Mouse (Mus musculus) megakaryocyte, embryonic 14.5 days (primary cell): Measurements from ENCODE around the gene Mthfd1l. TPM values are rescaled to one million over a fixed set of nuclear protein-coding genes. Genes with fewer than 3 reads are reported as not detected.

Experiments
- H3K27me3 ChIP-seq: replicated peaks from 2 replicates; pipeline ENCODE3; 2012; ENCODE audit warnings: inconsistent platforms
- H3K36me3 ChIP-seq: replicated peaks from 2 replicates; pipeline ENCODE3; 2012; ENCODE audit warnings: low read length, inconsistent platforms, mixed read lengths
- H3K4me1 ChIP-seq: 2 replicates; pipeline ENCODE4 v1.6.1; 2012; ENCODE audit warnings: inconsistent platforms
- H3K4me3 ChIP-seq: replicated peaks from 2 replicates; pipeline ENCODE3; 2012; ENCODE audit warnings: moderate library complexity, mild to moderate bottlenecking, inconsistent platforms
- H3K9me3 ChIP-seq: 2 replicates; pipeline ENCODE4 v1.6.1; 2012; ENCODE audit warnings: inconsistent platforms
- FLI1 ChIP-seq: IDR thresholded peaks from 2 replicates; pipeline ENCODE4 v1.6.1; 2012; ENCODE audit warnings: low read length, inconsistent platforms, mixed read lengths
- GATA1 ChIP-seq: IDR thresholded peaks from 3 replicates; pipeline ENCODE4 v1.6.1; 2012; ENCODE audit warnings: mixed read lengths, low read length, inconsistent platforms, borderline replicate concordance
- polyA plus RNA-seq: library from polyadenylated mRNA; stranded (reverse); fragments of >175 nt; gene quantifications from 2 replicates; pipeline ENCODE4 v1.2.3, GENCODE M21; 2012; ENCODE audit warnings: low replicate concordance; ENCODE audit not compliant: insufficient read depth

Gene Mthfd1l
- polyA plus RNA-seq, 1 experiment = 11.9 TPM

DNA sequence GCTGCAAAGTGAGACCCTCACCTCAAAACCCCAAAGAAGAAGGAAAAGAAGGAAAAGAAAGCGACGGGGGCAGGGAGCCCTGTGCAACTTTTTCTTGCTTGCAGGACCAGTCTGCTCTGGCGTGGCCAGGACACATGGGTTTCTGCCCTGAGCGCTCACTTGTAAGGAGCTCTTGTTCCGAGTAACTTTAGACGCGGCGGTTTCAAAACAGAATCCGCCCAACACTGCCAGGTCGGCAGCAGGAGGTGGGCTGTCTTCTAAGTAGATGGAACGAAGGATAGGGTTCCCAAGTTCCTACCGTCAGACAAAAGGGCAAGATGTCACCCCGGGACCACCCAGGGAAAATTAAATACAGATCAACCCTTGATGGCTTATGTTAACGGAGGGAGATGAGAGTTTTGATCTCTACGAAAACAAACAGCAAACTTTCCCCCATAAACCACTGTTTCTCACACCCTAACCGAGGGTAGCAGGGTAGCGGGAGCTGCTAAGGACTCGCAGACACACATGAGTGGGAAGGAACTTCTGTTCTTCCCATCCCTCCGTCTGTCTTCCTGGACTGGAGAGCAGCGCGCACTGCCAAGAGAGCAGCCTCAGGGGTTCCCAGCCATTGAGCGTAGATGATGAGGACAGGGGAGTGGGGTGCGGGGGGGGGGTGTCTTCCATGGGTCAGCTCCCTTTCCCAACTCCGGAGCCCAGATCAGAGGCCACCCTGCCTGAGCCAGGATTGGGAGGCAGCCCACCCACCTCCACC lies 237.6 kb downstream of the Mthfd1l start:
- Histone ChIP-seq H3K9me3 (peaks cover 17% of the 10 kb centered on the region), H3K4me1 (no peaks in the 10 kb centered on the region), H3K27me3 (peaks cover 2% of the 10 kb centered on the region), H3K4me3 (no peak overlapping the region), H3K36me3 (no peaks in the 10 kb centered on the region)
- no peak for TF ChIP-seq FLI1
- no peak for TF ChIP-seq GATA1

DNA sequence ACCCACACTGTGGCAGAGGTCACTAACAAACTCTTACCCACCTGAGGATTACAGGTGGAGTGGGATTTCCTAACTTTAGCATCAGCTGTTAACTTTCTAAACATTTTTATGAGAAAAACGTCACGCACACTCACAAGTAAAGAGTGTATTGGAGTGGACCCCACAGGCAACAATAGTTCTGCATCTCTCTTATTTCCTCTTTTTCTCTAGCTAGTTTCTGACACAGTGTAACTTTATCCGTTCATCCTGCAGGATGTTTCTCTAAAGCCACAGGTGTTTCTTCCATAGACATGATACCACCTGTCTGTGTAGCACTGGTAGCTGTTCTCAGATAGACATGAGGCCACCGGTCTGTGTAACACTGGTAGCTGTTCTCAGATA lies 238.1 kb downstream of the Mthfd1l start:
- H3K4me3 ChIP-seq = no peak overlapping the region
- no peaks in the 10 kb centered on the region for H3K36me3 ChIP-seq
- peaks cover 2% of the 10 kb centered on the region for H3K27me3 ChIP-seq
- peaks cover 17% of the 10 kb centered on the region for H3K9me3 ChIP-seq
- no peaks in the 10 kb centered on the region for H3K4me1 ChIP-seq
- TF ChIP-seq GATA1 (no peak), FLI1 (no peak)

Other genes with a start within 250 kb of the Mthfd1l start
- gene Plekhg1, start 232.8 kb upstream of the Mthfd1l start, polyA plus RNA-seq = 0.43 TPM in 1 of 2 replicates, not detected in the other